Mouse (Mus musculus) heart, postnatal 0 days (tissue): ENCODE results near the gene Bcan.

Experiments
- CTCF ChIP-seq: IDR thresholded peaks from 2 replicates; pipeline ENCODE4 v1.5.1; 2016; ENCODE audit warnings: antibody characterized with exemption, control low read depth, low read depth
- EP300 ChIP-seq: IDR thresholded peaks from 2 replicates; pipeline ENCODE4 v1.6.1; 2016; ENCODE audit warnings: antibody characterized with exemption, low read depth

DNA sequence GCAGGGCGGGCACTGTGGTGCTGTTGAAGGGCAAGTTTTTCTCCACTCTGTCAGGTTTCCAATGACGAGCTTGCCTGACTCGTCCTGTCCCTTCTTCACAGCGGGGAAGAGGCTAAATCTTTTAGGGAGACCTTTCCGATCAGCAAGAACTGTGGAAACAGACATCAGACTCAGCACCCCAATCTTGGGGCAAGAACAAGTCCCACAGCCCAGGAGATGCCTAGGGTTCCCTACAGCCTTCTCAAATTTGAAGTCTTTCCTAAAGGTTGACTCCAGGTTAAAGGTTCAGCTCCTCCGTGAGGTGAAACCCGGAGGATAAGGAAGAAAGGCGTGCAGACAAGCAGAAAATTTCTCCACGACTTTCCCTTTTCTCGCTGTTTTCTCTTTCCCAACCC, 39.8 kb downstream of the Bcan start:
- TF ChIP-seq EP300: no peak
- no peak for TF ChIP-seq CTCF
